Mouse (Mus musculus): ENCODE results near the gene Rnf149.

The Rnf149 gene

GRCm38 (mm10) chr1:39575778-39576375, 1.3 kb downstream of the Rnf149 start:
- peak; percentile 40 for DNase-seq (ENCODE audit: low read depth, low spot score)

- DNase-seq (ENCODE audit: low read depth, low spot score), result no peak
Observed at GRCm38 (mm10) chr1:39573890-39574289, 3.3 kb downstream of the Rnf149 start.

- DNase-seq (ENCODE audit: low read depth, low spot score), result no peak
Observed at GRCm38 (mm10) chr1:39571653-39572052, 5.6 kb downstream of the Rnf149 start.

GRCm38 (mm10) chr1:39568079-39568478, 9.1 kb downstream of the Rnf149 start:
- no peak for DNase-seq (ENCODE audit: low read depth, low spot score)

- DNase-seq (ENCODE audit: low read depth, low spot score), result no peak
Observed at GRCm38 (mm10) chr1:39564603-39565002, 12.6 kb downstream of the Rnf149 start.

- DNase-seq (ENCODE audit: low read depth, low spot score), result no peak
Observed at GRCm38 (mm10) chr1:39563161-39563560, 14.0 kb downstream of the Rnf149 start.

- DNase-seq (ENCODE audit: low read depth, low spot score), result peak; percentile 43
Observed at GRCm38 (mm10) chr1:39561920-39562319, 15.3 kb downstream of the Rnf149 start.

- DNase-seq (ENCODE audit: low read depth, low spot score), result peak; percentile 66
Observed at GRCm38 (mm10) chr1:39559009-39559408, 18.2 kb downstream of the Rnf149 start.

GRCm38 (mm10) chr1:39555556-39556415, 21.4 kb downstream of the Rnf149 start:
- peak; percentile 95 for DNase-seq (ENCODE audit: low read depth, low spot score)

- no peak for DNase-seq (ENCODE audit: low read depth, low spot score)
Observed at GRCm38 (mm10) chr1:39549831-39550230, 27.4 kb downstream of the Rnf149 start.

- peak; percentile 40 for DNase-seq (ENCODE audit: low read depth, low spot score)
Observed at GRCm38 (mm10) chr1:39547238-39547637, 30.0 kb downstream of the Rnf149 start.

GRCm38 (mm10) chr1:39546160-39546866, 30.9 kb downstream of the Rnf149 start:
- DNase-seq (ENCODE audit: low read depth, low spot score), result no peak

- peak; percentile 25 for DNase-seq (ENCODE audit: low read depth, low spot score)
Observed at GRCm38 (mm10) chr1:39545589-39545988, 31.6 kb downstream of the Rnf149 start.

- no peak for DNase-seq (ENCODE audit: low read depth, low spot score)
Observed at GRCm38 (mm10) chr1:39540592-39540991, 36.6 kb downstream of the Rnf149 start.

GRCm38 (mm10) chr1:39537631-39538380, 39.4 kb downstream of the Rnf149 start:
- no peak for DNase-seq (ENCODE audit: low read depth, low spot score)

GRCm38 (mm10) chr1:39536701-39537100, 40.5 kb downstream of the Rnf149 start:
- no peak for DNase-seq (ENCODE audit: low read depth, low spot score)

GRCm38 (mm10) chr1:39535515-39536311, 41.5 kb downstream of the Rnf149 start:
- peak; percentile 99 for DNase-seq (ENCODE audit: low read depth, low spot score)

GRCm38 (mm10) chr1:39534831-39535230, 42.4 kb downstream of the Rnf149 start, which contains the start of gene Cnot11:
TSS of gene Cnot11 (plus strand) at chr1:39534992.
- no peak for DNase-seq (ENCODE audit: low read depth, low spot score)

- no peak for DNase-seq (ENCODE audit: low read depth, low spot score)
Observed at GRCm38 (mm10) chr1:39533917-39534316, 43.3 kb downstream of the Rnf149 start.

- no peak for DNase-seq (ENCODE audit: low read depth, low spot score)
Observed at GRCm38 (mm10) chr1:39531036-39531435, 46.2 kb downstream of the Rnf149 start.

Data from brain, adult 2 months (tissue).